Mouse (Mus musculus) monocyte, adult 59 days (primary cell): ENCODE measurements around the gene Zmym5. TPM values are rescaled to one million over a fixed set of nuclear protein-coding genes. Genes with fewer than 3 reads are reported as not detected.

Source experiments
- total RNA-seq, 2 experiments: library from RNA; stranded (reverse); gene quantifications; one replicate each; pipeline ENCODE4 v1.2.4; 2023

Gene Zmym5
- 10 to 100 TPM; 32.6 to 33.2 TPM for total RNA-seq

GRCm38 (mm10) chr14:56811701-56812339, at the start of gene Zmym5:
Zmym5 (minus strand) TSS chr14:56811716.

GRCm38 (mm10) chr14:56778200-56778932, 33.1 kb downstream of the Zmym5 start, which contains the start of gene Pspc1:
Pspc1 (minus strand) TSS chr14:56778316.

Other genes with a start within 250 kb of the Zmym5 start
- 1 to 10 TPM; 4.9 to 6.7 TPM for gene Cenpj, start 236.3 kb downstream of the Zmym5 start, total RNA-seq
- 10 to 100 TPM; 49.5 to 51.4 TPM for gene Parp4, start 236.1 kb downstream of the Zmym5 start, total RNA-seq
- 10 to 100 TPM; 17.7 to 21.1 TPM for gene Mphosph8, start 143.5 kb downstream of the Zmym5 start, total RNA-seq
- 10 to 100 TPM; 45.2 to 45.5 TPM for gene Pspc1, start 33.4 kb downstream of the Zmym5 start, total RNA-seq
- gene Zmym2, start 74.9 kb upstream of the Zmym5 start, total RNA-seq: 10 to 100 TPM; 64.5 to 82.1 TPM
- not detected for gene Gja3, start 246.4 kb upstream of the Zmym5 start, total RNA-seq